Mouse (Mus musculus): ENCODE measurements around the gene Armcx1.
A peak's percentile ranks its signal among the peaks of the same experiment; 100 is the strongest.

GRCm38 (mm10) chrX:134686267-134686666 lies 31.5 kb upstream of the Armcx1 start, which contains the start of gene Armcx4:
- TF ChIP-seq CTCF (IDR thresholded peaks at IDR 0.05; ENCODE audit: low read depth) (0 out of 2 replicates have a peak, but pooled peaks have one; percentile 3), EP300 (IDR thresholded peaks at IDR 0.05; ENCODE audit: low read depth) (no peak)
